Mouse (Mus musculus): Measurements from ENCODE around the gene Gli3.
A peak's percentile ranks its signal among the peaks of the same experiment; 100 is the strongest.

Gene Gli3

GRCm38 (mm10) chr13:15724723-15725122 is 261.7 kb downstream of the Gli3 start:
- DNase-seq = no peak

DNA sequence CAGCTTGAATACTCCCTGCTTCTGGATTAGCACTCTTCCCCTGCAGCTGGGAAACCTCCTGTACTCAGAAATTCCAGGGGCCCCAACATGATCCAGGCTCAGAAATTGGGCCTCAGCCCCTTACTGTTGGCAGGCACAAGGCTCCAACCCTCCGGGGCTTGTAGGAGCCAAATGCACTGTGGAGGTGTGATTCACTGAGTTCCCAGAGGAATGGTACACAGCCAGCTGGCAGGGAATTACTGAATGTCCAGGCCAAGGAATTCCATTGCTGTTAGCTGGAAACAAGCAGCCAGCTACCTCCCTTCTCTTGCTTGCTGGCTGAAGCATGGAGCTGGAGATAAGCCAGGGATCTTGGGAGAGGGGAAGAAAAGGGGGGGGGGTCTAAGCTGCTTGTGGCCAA is 278.7 kb downstream of the Gli3 start:
- peak; percentile 70 to 82 for DNase-seq

DNA sequence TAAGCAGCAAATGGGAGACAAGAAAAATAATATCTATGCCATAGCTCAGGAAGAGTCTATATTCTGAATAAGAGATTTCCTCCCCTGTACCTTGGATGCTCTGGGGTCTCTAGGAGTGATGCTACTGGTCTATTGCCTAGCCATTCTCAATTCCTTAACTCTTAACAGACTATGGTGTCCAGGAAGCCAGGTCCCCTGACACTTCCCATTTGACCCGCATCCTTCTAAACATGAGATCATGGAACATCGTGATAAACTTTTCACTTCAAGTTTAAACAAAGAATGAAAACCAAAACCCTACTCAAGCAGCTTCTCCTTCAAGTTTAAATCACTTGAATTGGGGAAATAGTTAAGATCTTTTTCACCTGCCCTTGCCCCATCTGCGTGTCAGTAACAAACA is 279.3 kb downstream of the Gli3 start:
- DNase-seq = no peak

- DNase-seq = no peak
Measured at GRCm38 (mm10) chr13:15742777-15743176, 279.7 kb downstream of the Gli3 start.

GRCm38 (mm10) chr13:15758835-15759632 is 296.0 kb downstream of the Gli3 start:
- DNase-seq = peak; percentile 84 to 85

- DNase-seq = no peak
Measured at GRCm38 (mm10) chr13:15759633-15760441, 296.8 kb downstream of the Gli3 start.

GRCm38 (mm10) chr13:15762291-15762690 is 299.3 kb downstream of the Gli3 start:
- DNase-seq = no peak

DNA sequence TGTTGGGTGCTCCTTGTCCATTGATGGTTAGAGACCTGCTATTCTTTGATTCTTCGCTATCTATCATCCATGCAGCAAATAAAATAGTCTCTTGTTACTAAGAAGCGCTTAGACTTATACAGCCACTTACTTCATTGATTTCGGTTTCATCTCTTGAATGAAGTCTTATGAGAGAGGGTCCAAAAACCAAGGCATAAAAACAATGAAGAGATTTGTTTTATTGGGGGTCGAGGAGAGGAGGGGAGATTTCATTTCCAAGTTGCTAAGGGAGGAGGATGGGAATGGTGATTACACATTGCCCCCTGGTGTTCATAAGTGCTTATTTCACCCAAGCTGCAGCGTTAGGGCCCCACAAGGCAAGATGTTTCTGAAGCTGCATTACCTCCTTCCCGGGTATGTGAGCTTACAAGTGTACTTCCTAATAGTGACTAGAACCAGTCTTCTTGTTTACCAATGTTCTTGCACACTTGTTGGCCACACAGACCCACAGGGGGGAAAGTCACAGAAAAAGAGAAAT is 299.9 kb downstream of the Gli3 start:
- DNase-seq = peak in 1 of 2 experiments; percentile 47

DNA sequence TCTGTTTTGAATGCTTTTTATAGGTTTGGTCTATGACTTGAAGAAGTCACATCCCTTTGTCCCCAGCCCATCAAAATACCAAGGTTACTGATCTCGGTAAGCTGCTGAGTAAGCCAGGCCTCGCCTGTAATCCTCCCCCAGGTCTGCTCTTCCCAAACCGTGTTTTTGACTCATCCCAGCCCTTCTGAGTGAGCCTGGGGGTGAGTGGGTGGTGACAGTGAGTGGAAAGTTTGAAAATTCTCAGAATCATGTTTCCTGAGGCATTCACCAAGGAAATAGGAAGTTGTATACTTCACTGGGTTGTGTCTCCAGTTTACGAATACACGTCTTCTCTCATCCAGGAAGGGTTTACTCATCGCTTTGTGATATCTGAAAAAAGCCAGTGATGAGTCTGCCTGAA is 314.6 kb downstream of the Gli3 start:
- DNase-seq = no peak

Measured in lung, postnatal 4 days (tissue).